Mouse (Mus musculus): Measurements from ENCODE around the gene Dync1h1.
"Not testable (repeated sequence)": the region's sequence is repeated elsewhere in the genome, so short reads cannot be mapped to it uniquely, and the experiment has no call there.

Dync1h1 gene

DNA sequence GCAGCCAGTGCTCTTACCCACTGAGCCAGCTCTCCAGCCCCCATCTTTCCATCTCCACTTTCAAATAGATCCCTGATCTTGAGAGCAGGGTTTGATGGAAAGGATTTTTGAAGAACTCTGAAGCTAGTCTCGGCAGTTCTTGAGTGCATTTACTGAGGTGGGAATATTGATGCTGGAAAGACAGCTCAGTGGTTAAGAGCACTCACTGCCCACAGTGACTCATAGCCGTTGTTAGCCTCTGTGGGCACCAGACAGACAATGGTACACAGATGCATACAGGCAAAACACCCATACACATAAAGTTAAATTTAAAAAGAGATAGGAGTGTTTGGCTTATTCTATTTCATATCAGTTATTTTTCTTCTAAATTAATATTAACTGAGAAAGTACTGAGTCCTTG is 5.4 kb downstream of the Dync1h1 start:
- no peak for DNase-seq (ENCODE audit: low spot score in 2 of 2)

GRCm38 (mm10) chr12:110608460-110609152 is 7.4 kb downstream of the Dync1h1 start:
- peak; percentile 48 to 73 for DNase-seq (ENCODE audit: low spot score in 2 of 2)

GRCm38 (mm10) chr12:110609153-110609497 is 7.9 kb downstream of the Dync1h1 start:
- no peak for DNase-seq (ENCODE audit: low spot score in 2 of 2)

- DNase-seq (ENCODE audit: low spot score in 2 of 2): no peak
Observed at GRCm38 (mm10) chr12:110610713-110611112, 9.5 kb downstream of the Dync1h1 start.

- no peak for DNase-seq (ENCODE audit: low spot score in 2 of 2)
Observed at GRCm38 (mm10) chr12:110630056-110630455, 28.8 kb downstream of the Dync1h1 start.

DNA sequence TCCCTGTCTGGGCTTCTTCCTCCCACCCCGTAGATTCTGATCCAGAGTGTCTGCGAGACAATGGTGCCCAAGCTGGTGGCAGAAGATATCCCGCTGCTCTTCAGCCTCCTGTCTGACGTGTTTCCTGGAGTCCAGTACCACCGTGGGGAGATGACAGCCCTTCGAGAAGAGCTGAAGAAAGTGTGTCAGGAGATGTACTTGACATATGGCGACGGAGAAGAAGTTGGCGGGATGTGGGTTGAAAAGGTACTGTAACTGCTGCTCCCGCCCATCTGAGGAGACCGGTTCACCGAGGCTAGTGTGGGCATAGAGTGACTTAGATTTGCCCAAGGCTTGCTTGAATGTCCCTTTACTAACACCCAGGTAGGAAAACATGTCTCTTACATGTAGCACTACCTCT is 35.0 kb downstream of the Dync1h1 start:
- DNase-seq (ENCODE audit: low spot score in 2 of 2): no peak

DNA sequence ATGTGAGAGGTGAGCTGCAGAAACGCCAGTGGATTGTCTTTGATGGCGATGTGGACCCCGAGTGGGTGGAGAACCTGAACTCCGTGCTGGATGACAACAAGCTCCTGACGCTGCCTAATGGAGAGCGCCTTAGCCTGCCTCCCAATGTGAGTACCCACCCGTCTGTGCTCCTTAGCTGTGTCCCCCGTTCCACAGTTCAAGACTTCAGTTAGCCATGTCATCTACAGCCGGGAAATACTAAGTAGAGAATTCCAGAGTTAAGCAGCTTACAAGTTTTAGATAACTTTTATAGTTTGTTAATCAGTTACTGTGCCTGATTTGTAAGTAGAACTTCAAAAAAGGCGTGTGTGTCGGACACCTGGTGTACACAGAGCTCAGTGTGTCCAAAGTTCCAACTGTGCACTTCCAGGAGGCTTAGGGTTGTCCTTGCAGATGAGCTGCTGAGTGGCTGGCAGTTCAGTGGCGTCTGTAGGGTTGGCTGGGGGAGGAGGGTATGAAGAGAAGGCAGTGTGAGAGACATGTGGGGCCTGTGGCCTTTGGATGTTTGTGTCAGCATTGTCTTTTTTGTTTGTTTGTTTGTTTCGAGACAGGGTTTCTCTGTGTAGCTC is 36.4 kb downstream of the Dync1h1 start:
- DNase-seq (ENCODE audit: low spot score in 2 of 2): no peak

- no peak for DNase-seq (ENCODE audit: low spot score in 2 of 2)
Observed at GRCm38 (mm10) chr12:110650241-110650641, 49.0 kb downstream of the Dync1h1 start.

DNA sequence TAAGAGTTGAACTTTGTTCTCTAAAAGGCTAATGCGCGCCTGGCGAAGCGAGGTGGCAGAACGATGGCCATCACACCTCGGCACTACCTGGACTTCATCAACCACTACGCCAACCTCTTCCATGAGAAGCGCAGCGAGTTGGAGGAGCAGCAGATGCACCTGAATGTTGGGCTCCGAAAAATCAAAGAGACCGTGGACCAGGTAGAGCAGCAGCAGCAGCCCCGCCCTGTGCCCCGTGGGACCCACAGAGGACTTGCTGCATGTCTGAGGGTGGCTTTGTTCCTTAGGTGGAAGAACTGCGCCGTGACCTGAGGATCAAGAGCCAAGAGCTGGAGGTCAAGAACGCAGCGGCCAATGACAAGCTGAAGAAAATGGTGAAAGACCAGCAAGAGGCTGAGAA is 50.2 kb downstream of the Dync1h1 start:
- DNase-seq (ENCODE audit: low spot score in 2 of 2): no peak

DNA sequence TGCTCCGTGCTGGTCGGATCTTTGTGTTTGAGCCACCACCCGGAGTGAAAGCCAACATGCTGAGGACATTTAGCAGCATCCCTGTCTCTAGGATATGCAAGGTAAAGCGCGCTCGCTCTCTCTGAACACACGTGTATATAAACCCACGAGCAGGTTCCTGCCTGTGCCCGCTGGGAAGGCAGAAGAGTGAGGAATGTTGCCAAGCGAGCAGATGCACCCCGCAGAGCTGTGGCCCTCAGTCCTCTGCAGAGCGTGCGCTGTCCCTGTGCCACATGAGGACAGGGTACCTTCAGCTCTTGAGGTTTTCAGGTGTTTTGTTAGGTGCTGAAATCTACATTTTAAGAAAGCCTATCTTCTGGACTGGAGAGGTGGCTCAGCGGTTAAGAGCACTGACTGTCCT is 60.5 kb downstream of the Dync1h1 start:
- DNase-seq (ENCODE audit: low spot score in 2 of 2): no peak

- no peak for DNase-seq (ENCODE audit: low spot score in 2 of 2)
Observed at GRCm38 (mm10) chr12:110667466-110668077, 66.3 kb downstream of the Dync1h1 start.

DNA sequence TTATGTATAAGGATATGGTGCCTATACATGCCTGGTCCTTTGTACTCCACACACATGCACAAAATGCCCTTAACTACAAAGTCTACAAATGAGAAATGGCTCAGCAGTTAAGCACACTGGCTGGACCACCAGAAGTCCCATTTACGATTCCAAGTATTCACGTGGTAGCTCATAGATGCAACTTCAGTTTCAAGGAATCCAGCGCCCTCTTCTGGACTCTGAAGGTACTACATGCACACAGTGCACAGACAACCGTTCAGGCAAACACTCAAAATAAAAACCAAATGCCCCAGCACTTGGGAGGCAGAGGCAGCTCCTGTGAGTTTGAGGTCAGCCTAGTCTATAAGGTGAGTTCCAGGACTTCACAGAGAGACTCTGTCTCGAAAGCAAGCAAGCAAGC is 73.0 kb downstream of the Dync1h1 start:
- no peak for DNase-seq (ENCODE audit: low spot score in 2 of 2)

GRCm38 (mm10) chr12:110681191-110681590 is 79.9 kb downstream of the Dync1h1 start:
- no peak for DNase-seq (ENCODE audit: low spot score in 2 of 2)

DNA sequence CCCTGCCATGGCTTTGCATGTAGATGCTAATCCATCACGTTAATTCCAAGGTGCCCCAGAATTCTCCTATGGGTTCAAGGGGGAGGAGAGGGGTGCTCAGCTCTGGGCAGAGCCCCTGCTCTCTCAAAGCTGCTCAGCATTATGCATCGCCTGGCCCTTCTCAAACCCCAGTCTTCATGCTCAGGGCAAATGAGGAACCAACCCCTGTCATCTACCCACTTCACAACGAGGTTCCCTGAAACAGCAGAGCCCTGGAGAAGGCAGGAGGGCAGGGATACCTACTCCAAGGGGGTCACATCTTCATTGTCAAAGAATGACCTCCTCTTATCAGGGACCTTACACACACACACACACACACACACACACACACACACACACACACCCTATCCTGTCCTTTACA is 80.6 kb downstream of the Dync1h1 start:
- no peak for DNase-seq (ENCODE audit: low spot score in 2 of 2)

GRCm38 (mm10) chr12:110682561-110683299 is 81.5 kb downstream of the Dync1h1 start, which contains the start of gene 1700001K19Rik:
1700001K19Rik (minus strand) TSS chr12:110682619.
- no peak for DNase-seq (ENCODE audit: low spot score in 2 of 2)

DNA sequence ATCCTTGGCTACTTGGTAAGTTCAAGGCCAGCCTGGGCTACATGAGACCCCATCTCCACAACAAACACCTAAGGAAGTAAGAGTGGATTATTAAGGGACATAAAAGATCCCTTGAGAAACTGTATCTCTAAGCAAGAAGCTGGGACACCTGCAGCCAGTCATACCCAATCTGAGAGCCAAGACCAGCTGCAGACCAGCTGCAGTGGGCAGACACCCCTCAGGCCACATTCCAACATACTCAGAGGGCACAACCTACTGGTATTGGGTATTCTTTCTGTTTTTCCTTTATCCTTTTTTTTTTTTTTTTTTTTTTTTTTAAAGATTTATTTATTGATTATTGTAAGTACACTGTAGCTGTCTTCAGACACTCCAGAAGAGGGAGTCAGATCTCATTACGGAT is 82.3 kb downstream of the Dync1h1 start:
- DNase-seq (ENCODE audit: low spot score in 2 of 2): no peak

DNA sequence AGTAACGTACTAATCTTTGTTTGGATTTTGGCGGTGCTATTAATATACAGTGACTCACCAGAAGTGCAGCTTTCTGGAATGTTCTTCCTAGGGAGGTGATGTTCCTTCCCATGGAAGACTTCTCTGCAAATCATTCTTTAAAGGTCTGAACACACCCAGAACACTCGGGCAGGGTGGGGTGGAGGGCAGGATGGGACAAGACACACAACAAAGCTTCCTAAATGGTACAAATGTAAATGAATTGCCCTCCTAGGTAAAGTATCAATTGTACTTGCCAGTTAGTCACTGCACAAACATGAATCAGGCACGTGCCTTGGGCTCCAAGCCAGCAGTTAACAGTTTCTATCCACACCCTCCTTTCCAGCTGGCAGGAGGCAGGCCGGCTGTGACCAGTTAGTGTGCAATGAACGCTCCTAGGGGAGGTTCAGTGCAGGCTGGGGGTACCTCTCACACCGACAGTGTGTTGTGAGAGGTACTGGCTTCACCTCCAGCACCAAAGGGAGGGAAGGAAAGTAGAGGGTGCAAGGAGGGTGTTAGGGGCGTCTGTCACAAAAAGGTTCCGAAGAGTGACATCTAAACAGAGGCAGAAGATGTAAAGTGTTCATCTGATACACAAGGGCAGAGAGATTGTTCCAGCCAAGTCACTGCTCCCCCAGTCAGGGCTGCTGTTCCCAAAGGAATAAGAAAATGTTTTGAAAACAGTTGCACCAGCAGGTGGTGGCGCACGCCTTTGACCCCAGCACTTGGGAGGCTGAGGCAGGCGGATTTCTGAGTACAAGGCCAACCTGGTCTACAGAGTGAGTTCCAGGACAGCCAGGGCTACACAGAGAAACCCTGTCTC is 86.9 kb downstream of the Dync1h1 start:
- DNase-seq (ENCODE audit: low spot score in 2 of 2): peak; percentile 74 to 87

DNA sequence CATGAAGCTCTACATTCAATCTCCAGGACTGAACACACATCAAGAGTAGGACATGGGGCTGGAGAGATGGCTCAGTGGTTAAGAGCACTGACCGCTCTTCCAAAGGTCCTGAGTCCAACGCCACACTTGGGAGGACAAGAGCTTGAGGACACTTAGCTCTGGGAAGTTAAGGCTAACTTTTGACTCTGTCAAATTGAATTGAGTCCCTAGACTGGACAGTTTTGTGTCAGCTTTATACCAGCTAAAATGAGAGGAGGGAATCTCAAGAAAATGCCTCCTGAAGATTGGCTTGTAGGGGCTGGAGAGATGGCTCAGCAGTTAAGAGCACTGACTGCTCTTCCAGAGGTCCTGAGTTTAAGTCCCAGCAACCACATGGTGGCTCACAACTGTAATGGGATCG is 87.7 kb downstream of the Dync1h1 start:
- not testable (repeated sequence) for DNase-seq (ENCODE audit: low spot score in 2 of 2)

- no peak for DNase-seq (ENCODE audit: low spot score in 2 of 2)
Observed at GRCm38 (mm10) chr12:110689919-110690643, 88.8 kb downstream of the Dync1h1 start.

GRCm38 (mm10) chr12:110693378-110693777 is 92.1 kb downstream of the Dync1h1 start:
- not testable (repeated sequence) for DNase-seq (ENCODE audit: low spot score in 2 of 2)

- peak in 1 of 2 experiments; percentile 15 for DNase-seq (ENCODE audit: low spot score in 2 of 2)
Observed at GRCm38 (mm10) chr12:110695676-110696171, 94.5 kb downstream of the Dync1h1 start.

All from urinary bladder, adult 18-20 months (tissue).